Mouse (Mus musculus) CD4-positive, CD25-positive, alpha-beta regulatory T cell, adult 2 months (primary cell): Measurements from ENCODE around the gene Bbs9.

Source experiments
- DNase-seq: peaks from one replicate; pipeline ENCODE4 v3.0.0-alpha.2; 2012; ENCODE audit warnings: low read depth, low spot score

Bbs9 gene

DNA sequence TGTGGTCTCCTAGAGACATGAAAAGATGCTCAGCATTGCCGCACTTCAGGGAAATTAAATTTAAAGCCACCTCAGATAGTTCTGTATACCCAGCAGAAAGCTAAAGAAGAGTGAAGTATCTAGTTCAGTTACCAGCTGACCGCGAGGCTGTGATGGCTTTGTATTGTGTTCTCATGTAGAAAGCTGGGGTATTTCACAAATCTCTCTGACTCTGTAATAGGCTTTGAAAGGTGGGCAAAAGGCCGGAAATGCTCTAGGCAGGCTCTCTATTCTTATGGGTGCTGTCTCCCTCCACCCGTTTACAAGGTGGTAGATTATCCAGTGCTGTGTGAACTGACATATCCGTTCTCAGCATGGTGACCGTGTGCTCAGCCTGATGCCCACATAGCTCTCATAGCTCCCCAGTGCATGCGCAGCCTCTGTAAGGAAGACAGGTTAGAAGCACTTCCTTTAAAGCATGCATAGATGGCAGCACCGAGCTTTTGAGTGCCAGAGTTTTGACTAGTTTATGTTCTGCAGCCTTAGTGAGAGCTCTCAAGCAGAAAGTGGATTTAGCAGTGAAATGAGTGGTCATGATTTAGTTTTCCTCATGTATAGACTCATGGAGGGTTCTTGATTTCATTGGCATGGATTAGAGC lies 57.4 kb downstream of the Bbs9 start:
- peak; percentile 46 for DNase-seq

DNA sequence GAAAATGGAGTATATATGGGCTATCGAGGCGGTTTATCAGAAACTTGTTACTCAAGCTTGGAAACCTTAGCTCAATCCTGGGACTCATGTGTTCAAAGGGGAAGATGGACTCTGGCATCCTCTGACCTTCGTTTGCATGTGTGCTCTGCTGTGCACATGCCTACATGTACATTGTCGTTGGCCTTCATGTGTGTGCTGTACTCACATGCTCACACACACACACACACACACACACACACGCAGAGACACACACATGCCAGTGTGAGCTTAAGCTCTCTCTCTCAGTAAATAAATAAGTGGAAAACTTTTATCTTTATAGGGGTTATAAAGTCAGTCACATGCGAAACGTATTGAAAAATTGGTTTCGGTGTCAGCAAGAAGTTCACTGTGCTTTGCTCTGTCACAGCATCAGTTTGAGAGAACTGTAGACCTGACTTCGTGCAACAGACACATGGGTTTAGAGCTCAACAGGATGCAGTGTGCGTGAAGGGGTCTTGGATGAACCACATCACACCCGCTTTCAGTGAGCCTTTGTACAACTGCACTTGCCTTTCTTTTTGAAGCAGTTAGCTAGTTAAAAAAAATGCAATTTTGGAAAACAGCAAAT lies 62.4 kb downstream of the Bbs9 start:
- no peak for DNase-seq

DNA sequence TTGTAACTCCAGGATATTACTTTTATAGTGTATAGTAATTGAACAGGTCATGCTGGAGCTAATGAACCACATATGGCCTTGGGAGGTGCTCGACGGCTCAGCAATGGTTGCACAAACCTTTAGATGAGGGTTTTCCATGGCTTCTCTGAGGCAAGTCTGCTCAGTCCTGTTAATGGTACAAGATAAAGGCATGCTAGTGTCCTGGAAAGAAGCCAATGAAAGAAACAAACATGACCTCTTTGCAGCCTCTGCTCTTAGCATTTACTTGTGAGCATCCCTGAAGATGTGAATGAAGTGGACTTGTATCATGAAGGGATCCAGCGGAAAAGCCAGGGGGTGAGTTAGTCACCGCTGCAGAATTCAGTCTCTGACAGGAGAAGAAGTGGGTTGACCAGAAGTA lies 64.0 kb downstream of the Bbs9 start:
- no peak for DNase-seq

DNA sequence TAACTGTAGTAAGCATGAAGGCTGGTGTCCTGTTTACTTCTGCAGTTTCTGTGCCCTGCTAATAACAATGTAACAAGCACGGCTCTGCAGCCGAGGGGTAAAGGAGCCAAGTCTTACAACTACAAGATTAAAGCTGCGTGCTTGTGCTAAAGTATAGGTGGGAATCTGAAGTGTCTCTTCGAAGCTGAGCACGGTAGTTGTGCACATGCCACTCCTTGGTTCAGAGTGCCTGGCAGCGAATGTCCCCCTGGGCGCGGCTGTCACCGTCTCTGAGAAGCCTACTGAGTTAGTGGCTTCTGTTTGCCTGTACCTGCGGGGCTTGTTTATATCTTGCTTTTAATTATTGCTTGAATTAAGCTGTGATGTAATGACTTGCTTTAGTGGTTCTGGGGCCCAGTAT lies 65.6 kb downstream of the Bbs9 start:
- no peak for DNase-seq

DNA sequence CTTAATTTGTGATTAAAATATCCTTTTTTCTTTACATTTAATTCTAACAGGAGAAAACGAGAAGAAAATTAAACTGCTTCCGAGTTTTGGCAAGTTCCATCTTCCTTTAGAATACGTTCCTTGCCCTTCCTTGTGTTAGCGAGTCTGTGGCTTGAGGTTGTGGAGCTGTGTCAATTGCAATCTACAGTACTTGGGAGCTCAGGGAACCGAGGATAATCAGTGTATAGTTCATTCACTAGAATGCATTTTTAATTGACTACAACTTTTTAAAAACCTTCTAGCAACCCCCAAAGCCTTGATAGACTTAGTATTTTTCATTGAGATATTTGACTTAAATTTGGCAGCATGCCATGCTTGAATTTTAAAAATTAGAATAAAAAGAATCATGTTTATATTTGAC lies 68.0 kb downstream of the Bbs9 start:
- no peak for DNase-seq

DNA sequence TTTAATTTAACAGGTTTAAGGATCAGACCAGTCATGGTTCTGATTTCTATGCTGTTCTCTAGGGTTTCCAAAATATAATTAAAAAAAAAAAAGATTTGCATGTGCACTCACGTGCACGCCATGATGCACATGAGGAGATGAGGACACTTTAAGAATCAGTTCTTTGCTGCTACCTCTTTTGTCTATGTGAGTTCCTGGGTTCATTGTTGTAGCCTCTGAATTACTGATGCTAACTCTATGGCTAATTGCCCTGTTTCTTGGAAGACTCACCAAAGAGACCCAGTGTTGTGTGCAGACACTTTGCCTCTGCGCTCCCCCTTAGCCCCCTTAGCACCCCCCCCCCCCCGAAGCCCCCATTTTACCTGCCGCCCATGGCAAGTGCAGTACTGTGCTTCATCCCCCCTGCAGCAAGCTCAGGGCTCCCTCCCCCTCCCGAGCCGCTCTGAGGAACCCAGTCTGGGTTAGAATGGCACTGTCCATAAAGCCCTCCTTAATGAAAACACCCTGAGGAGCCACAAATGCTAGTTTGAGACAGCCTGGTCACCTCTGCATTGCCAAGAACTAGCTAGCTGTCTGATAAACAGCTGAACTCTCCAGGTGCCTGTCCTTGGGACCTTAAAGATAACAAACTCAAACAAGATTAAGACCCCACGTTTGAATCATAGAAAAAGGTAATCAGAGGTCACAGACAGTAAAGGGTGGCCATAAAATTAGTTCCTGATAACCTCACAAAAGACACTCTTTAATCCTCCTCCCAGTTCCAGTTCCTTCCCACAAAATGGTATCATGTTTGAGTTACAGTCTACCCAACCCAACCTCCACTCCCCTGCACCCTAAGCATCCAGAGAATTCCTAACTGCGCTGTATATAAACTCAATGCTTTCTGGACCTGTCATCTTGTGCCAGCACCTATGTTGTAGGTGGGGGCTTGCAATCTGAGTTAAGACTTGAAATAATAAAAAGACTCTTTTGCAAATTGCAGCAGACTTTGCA lies 69.1 kb downstream of the Bbs9 start:
- no peak for DNase-seq

DNA sequence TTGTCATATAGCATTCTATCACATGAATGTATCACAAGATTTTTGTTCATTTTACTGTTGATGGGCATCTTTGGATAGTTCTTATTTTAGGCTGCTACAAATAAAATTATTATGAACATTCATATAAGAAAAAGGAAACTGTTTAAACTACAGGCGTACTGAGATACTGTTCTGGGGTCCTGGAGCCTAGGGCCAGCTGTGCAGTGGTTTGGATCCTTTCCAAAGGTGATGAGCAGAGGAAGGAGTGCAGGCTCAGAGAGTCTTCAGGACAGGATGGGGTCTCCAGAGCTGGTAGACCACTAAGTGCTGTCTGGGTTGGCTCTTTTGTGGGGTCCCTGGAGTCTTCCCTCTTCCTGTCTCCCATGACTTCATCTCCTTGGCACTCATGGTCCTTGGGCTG lies 75.8 kb downstream of the Bbs9 start:
- DNase-seq: no peak

DNA sequence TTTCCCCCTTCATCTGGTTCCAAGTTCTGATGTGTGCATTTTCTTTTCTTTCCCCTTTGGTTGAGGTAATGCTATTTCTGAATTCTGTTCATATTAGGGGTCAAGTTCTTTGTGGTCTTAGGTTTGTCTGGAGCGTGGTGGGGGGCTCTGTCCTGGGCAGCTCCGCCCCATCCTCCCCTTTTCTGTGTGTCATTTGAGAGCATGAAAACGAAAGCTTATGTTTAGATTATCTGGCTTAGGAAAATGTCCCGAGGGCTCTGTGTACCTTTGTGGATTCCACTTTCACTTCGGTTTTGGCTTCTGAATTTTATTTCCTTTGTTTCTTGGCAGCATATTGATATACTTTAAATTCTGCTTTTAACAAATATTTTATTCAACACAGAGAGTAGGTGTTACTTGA lies 80.6 kb downstream of the Bbs9 start:
- DNase-seq: no peak

DNA sequence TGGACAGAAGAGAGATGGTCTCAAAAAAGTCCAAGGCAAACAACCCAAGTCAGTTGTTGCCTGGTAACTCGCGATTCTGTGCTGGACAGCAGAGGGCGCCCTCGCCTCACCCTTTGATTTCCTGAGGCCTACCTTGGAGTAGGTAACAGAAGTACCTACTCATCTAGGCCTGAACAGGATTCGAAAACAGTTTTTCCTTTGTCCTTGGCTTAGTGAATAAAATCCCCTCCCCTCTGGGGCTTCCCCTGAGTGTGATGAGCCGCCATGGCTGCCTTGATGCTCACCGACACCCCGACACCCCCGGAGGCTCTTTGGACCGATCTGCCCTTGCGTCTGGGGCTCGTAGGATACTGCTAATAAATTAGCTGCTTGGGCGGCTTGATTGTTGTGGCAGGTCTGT lies 82.0 kb downstream of the Bbs9 start:
- peak; percentile 77 for DNase-seq

DNA sequence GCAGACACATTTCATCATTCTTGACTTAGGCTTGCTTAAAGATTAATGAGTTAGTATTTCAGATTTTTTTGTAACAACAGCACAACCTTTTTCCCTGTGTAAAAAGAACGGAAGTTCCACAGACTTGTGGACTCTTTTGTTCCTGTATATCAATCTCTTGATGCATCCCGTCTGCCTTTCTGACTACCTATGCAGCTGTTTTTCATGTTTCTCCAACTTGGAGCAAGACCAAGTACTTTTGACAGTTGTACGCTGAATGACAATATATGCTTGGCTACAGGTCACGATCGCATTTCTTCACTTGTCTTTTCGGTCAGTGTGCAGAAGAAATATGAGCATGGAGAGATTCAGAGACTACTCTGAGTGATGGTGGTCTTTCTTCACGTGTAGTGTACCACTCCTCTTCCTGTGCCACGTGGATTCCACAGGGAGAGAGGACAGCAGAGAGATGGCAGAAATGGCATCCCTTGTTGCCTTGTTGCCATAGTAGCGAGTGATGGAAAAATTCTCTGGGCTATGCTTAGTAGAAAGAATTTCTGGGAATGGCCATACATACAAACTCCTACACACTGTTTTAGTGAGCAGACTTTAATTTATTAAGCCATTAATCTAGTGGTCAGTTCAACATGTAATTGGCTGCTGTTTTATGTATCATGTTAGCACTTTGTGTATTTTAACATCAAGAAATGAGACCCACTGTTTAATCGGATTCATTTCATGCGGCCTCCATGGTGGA lies 88.3 kb downstream of the Bbs9 start:
- DNase-seq: no peak

DNA sequence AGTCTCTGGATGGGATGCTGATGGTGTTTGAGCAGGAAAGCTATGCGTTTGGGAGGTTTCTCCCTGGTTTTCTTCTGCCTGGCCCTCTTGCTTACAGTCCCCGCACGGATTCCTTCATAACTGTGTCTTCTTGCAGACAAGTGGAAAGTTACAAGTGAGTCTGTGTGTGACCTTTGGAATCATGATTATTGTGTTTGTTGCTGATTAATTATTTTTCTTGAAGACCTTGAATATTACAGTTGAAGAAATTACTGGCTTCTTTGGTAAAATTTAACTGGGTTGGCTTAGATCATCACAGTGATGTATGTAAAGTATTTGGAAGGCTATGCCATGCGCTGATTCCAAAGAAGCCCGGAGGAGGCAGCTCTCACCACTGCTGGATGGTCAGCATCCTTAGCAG lies 92.2 kb downstream of the Bbs9 start:
- no peak for DNase-seq

DNA sequence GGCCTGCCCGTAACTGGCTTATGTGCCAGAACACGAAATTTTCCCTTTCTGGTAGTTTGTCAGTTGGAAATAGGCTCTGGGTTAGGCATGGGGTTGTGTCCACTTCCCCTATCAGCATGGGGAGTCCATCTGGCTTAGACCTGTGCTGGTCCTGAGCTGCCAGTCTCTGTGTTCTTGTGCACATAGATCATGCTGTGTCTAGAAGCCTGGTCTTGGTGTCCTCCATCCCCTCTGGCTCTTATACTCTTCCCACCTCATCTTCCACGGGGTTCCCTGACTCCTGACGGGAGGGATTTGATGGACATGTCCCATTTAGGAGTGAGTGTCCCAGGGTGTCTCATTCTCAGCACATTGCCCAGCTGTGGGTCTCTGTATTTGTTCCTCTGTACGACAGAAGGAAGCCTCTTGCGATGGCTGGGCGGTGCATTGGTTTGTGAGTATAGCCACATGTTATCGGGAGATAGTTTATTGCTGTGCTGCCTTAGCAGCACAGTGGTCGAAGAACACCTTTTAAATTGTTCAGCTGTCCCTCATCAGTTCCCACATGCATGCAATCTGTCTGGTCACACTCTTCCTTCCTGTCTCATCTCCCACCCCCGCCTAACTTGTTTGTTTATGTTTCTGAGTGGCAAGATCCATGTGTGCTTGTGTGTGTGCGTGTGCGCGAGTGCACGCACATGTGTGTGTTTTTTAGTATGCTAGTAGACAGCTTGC lies 101.1 kb downstream of the Bbs9 start:
- DNase-seq: no peak

DNA sequence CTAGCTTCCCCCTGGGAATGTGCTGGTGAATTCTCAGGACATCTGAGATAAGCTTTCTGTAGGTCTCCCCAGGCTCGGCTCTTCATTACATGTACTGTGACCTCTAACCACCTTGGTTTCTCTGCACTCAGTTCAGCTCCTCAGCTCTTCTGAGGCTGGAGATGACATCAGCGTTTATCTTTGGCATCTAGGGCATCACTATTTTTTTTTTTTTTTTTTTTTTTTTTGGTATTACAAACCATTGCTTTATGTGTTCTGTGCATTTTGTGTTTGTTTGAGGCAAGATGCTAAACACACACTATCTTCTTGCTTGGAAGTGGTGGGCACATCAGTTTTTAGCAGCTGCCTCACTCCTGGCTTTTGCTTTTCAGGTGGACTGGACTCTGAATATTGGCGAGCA lies 102.8 kb downstream of the Bbs9 start:
- DNase-seq: no peak

DNA sequence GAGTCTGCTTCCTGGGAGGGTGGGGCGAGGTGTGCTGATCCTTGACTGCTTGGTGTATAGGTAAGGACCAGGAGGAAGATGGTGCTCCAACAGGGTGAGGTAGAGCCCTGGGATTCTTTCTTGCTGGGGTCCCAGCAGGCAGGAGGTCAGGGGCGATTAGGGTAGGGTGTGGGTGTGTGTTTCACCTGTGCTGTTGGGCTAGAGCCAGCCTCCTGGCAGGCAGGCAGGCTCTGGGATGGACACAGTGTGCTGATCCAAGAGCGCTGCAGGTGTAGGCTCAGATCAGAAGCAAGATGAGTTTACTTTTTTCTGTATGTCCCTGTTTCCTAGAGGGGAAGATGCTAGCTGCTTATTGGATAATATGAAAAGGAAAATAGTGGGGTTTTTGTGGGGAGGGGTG lies 108.7 kb downstream of the Bbs9 start:
- DNase-seq: no peak

DNA sequence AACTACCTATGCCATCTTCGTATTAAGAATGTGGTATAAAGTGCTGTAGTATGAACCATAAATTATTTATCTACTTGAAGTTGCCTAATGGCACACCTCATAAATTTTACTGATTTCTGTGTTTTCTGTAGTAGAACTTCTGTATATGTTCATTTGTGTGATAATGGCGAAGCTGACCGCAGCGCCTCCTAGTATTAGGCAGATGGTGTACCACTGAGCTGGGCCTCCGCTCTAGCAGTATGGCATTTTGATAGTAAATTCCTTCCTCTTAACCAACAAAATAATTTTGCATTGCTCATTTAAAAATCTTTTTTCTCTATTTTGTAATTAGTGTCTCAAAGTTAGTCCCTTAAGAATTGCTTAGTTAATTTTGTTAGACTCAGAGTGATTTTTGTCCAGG lies 117.5 kb downstream of the Bbs9 start:
- no peak for DNase-seq

DNA sequence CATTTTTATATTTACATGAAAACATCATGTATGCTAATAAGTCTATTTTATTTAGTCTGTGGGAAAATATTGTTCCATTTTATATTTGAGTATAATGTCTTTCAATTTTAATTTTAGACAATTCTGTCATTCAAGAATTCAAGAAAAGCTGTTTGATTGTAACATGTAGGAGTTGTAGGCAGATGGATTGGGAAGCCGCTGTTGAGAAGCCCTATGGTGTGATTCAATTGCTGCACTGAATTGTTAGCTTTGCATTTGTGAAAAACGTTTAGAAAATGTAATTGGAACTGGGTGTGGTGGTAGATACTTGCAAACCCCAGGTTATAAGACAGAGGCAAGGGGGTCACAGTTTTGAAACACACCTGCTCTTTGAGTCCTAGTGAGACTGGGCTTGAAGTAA lies 121.1 kb downstream of the Bbs9 start:
- no peak for DNase-seq

DNA sequence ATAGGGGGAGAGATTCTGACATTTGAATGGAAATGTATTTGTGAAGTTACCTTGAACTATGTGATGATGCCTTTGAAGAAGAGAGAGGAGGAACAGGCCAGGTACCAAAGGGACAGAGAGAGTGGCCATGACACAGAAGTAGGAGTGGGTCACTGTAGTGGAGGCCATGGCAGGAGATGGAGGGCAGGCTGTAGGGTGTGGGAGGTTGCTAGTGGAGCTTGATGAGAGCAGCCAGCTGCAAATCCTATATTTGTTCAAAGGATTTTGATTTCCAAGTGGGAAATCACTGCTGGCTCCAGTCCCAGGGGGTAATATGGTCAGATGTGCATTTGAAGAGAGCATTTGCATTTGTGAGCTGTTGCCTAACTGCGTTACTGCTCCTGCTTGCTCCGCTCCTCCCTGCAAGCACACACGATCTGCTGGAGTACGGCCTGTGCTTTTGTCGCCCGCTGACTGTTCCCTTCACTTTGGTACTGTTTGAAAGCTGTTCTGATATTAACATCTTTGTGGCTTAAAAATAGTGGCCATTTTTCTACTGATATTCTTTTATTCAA lies 137.8 kb downstream of the Bbs9 start:
- DNase-seq: no peak

DNA sequence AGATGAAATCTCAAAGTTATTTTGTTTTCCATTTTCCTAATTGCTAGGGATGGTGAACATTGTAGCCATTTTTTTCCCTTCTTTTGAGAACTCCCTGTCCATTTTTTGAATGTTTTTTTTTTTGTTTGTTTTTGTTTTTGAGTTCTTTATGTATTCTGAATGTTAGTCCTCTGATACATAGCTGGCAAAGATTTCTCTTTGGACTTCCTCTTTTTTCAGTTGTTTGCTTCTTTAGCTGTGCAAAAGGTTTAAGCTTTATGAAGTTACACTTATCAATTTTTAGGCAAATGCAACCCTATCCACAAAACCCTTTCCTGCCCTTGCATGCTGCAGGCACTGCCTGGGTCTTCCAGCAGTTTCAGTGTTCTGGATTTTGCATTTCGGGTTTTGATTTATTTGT lies 143.7 kb downstream of the Bbs9 start:
- DNase-seq: no peak

DNA sequence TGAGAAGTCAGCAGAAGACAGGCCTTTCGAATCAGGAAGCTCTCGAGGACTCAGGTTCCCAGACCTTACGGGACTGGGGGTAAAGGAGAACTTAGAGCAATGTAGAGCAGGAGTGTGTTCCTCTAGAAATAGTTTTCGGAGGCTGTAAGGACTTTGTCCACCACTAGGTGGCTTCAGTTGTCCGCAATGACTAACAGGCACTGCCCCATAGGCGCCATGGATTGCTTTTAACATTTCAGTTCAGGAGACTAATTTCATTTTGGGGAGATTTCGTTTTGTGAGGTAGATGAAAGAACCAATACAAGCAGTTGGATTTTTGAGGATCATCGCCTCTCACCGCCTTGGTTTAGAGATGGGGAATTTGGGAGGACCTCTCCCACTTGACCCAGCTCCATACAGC lies 149.5 kb downstream of the Bbs9 start:
- DNase-seq: peak; percentile 76

DNA sequence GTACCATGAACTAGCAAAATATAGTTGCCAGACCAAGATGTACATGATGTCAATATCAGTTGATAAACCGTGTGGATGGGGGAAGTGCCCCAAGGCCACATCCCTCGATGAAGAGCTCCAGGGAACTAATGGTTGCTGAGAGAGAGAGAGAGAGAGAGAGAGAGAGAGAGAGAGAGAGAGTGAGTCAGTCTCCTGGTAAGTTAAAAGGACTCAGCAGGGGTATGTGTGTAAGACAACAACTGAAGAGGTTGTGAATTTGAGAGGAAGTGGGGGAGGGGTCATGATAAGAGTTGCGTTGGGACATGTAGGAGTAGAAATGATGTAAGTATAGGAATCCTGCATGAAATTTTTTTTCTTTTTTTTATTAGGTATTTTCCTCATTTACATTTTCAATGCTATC lies 150.5 kb downstream of the Bbs9 start:
- DNase-seq: peak; percentile 24

DNA sequence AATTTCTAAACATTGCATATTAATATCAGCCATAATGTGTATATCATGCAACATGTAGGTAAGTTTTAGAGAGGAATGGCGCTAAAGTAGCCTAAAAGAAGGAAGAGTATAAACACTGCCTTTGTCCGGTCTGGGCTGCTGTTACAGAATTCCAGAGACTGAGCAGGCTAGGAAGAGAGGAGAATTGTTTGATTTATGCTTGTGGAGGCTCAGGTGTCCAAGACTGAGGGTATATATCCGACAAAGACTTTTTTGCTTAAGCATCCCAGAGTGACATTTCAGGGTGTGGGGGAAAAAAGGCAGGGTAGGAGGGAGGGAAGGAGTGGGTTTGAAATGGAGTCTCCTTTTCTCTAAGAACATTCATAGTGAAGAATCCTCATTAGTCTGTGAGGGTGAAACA lies 152.4 kb downstream of the Bbs9 start:
- no peak for DNase-seq
